Mouse (Mus musculus): ENCODE data around the gene Prkab2.

Prkab2 gene

DNA sequence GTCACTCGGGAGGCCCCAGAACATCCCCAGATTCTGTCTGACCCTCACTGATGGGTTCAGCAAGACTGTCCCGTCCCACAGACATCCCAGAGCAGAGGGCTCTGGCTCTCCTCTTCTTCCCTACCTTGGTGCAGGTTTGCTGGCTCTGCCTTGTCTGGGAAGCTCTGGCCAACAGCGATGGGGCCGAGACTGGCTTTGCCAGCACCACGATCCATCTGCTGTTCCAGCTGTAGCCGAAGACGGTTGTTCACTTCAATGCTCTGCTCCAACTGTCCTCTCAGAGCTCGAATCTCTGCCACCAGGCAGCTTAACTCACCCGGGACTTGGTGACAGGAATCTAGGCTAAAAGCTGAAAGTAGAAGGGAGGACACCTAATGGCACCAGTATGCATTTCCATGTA is 38.9 kb downstream of the Prkab2 start:
- DNase-seq = no peak

DNA sequence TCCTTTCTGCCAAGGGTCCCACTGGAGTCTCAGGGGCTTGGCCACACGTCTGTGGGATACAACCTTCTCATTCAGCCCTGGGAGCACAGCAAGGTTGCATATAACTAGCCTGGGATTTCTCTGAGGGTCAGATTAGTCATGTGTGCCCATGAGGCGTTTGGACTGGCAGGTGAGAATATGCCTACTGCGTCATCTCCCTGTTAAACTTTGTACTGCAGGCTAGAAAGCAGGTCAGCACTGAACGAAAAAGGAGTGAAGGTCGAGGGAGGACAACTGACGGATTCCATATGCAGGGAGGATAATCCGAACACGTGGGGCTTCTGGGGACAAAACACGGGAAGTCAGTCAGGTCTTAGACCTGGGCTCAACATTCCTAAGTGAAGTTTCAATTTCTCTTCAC is 39.3 kb downstream of the Prkab2 start:
- no peak for DNase-seq

DNA sequence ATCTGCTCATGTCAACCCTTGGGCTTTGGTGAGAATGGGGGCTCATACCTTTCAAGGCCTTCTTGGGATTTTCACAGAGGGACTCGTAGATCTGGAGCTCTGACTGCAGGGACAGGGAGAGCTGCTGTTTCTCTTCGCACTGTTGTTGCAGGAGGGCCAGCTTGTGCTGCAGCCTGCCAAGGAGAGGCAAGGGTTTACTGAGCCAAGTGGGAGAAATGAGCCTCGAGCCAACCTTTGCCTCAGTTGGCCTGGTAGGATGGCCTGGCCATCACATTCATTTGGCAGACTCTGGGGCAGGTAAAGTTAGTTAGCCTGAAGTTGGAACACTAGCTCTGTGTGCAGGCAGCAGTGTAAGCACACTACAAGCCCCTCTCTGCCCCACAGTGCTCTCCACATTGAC is 41.1 kb downstream of the Prkab2 start:
- no peak for DNase-seq

DNA sequence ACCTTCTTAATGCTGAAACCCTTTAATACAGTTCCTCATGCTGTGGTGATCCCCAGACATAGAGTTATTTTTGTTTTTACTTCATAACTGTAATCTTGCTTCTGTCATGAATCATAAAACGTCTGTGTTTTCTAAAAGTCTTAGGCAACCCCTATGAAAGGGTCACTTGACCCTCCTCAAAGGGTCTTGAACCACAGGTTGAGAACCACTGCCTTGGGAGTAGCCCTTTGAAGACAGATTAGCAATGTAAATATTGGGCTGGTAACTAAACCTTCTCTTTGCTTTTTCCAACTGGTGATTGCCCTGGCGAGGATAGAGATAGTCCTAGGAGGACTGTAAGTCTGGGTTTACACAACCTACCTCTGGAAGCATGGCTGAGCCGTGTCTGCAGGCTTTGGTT is 43.2 kb downstream of the Prkab2 start:
- no peak for DNase-seq

DNA sequence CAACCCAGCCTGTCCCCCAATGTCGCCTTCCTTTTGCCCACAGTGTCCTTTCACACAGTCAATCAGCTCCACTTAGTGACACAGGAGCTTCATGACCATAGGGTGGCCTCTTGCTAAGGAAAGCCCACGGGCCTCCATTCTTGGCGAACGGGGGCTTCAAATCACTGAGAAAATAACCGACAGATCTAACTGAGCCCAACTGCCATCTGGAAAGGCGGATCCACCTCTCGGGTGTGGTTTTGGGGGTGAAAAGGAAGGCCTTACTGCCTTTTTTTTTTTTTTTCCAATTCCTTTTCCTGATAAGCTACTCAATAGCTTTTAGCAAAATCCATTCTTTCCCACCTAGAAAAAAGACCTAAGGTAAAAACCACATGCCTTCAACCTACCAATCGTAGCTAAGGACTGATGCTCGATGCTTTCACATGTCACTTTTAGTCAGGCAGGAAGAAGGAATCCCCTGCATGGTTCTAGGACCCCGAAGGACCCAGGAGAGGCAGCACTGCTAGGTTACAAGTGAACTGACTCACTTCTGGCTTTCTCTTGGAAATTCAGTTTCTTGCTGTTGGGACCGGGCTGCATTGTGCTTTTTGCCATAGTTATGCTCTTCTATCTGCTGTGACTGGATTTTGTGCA is 44.6 kb downstream of the Prkab2 start:
- no peak for DNase-seq

DNA sequence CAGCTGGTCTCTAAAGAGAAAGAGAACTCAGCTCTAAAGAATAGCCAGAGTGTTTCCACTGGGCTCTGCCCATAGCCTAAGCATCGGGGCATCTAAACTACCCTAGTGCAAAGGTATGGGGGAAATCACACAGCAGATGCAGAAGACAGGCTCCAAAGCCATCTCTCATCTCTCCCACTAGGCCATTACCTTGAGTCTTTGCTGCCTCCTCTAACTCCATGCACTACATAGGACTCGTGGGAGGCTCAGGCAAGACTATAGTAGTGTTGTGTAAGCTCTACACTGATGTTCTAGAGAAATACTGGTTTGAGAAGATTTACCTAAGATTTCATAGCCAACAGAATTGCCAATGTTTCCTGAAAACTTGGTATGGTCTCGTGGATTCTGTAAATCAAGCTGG is 47.5 kb downstream of the Prkab2 start:
- no peak for DNase-seq

DNA sequence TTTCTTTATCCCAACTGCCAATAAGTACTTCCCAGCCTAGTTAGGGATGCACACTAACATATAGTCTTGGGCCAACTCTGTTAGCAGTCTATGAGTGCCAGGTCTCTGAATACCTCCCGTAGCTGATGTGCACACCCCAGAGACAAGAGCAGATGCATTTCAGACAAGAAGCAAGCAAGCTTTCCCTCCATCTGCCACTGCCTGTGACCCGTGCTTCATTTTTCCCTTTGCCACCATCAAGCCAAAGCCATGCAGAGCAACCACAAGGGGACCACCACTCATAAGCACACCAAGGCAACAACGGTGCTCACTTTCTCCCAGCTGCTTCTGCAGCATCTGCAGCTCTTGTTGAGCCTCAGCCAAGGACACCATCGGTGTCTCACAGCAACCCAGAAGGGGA is 48.6 kb downstream of the Prkab2 start:
- no peak for DNase-seq

DNA sequence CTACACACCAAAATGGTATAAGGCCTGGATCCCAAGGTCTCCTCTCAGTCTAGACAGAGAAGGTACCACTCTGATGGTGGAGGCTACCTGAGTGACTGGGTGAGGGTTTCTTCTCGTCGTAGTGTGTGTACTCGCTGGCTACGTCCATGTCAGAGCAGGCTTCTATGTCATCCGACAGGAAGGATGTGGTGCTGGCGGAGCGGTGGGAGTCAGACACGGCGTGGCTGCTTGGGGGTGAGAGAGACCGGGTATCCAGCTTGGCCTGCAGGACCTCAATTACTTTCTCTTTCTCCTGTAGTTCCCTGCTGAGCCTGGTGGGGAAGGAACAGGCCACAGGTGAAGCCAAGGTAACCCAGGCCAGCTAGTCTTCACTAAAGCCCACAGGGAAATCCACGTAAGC is 52.1 kb downstream of the Prkab2 start:
- no peak for DNase-seq

DNA sequence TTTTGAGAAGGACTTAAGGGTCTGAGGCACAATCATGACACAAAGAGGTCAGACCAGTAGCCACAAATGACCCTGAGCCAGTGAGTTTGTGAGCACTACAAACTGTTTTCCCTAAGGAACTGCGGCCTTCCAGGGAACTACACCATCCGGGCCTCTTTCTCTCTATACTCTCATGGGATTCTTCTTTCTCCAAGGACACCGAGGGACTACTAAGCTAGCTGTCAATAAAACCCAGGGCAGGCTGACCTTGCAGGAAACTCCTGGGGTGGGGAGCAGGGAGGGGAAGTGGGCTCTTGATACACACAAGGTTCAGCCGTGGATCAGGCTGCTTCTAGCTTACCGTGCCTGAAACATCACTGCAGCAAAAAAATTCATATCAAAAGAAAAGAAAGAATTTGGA is 52.9 kb downstream of the Prkab2 start:
- DNase-seq = no peak

DNA sequence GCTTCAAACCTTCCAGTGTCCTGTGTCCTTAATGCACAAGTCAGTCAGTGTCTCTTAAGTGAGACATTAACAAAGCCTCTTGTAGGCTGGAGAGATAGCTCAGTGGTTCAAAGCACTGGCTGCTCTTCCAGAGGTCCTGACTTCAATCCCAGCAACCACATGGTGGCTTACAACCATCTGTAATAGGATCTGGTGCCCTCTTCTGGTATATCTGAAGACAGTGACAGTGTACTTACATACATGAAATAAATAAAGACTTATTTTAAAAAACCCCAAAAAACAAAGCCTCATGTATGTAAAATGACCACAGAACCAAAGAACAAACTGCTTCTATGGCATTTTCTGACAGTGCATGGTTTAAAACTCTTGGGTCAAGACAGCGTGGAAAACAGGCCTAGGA is 57.9 kb downstream of the Prkab2 start:
- no peak for DNase-seq

DNA sequence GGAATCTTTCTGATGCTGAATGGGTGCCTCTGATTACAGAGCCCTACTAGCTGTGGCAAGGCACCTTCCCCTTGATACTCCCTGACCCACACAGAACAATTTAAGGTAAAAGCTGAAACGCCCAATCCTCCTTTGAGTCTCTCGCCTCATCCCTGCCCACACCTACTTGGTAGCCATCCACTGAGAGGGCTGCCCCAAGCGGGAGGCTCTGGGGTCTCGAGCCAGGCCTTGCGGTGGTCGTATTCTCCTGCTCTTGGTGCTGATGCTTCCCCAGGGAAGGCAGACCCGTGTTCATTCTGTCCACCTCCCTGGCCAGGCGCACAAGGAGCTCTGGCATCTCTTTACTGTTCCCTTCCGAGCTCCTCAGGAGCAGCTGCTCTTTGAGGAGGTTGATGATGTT is 61.1 kb downstream of the Prkab2 start:
- DNase-seq = no peak
